Mouse (Mus musculus) frontal cortex, postnatal 14 days (tissue): ENCODE measurements at regions not wholly inside any gene's neighbourhood (a gene's known extent, or its start where the extent isn't known, plus 50 kb on each side); places are given as distances from the start of the nearest gene placed in this dataset.

Experiments
- DNase-seq, 2 experiments: peaks; one replicate each; pipeline ENCODE4 v3.0.0; 2022; ENCODE audit warnings: low spot score in 2 of 2

DNA sequence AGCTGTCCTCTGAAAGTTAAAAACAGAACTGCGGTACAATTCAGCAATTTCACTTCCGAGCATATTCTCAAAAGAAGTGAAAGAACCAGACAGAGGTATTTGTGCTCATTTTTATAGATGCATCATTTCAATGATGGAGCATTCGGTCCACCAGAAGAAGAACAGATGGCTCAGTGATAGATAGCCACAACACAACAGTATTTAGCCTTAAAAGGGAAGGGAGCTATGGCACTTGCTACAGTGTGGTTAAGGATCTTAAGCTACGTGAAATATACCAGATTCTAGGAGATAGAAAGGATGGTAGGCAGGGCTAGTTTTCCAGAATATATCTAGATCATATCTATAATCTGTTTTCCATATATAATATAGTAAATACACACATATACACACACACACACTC lies 77.5 kb upstream of the Gadd45a start:
- no peak for DNase-seq

DNA sequence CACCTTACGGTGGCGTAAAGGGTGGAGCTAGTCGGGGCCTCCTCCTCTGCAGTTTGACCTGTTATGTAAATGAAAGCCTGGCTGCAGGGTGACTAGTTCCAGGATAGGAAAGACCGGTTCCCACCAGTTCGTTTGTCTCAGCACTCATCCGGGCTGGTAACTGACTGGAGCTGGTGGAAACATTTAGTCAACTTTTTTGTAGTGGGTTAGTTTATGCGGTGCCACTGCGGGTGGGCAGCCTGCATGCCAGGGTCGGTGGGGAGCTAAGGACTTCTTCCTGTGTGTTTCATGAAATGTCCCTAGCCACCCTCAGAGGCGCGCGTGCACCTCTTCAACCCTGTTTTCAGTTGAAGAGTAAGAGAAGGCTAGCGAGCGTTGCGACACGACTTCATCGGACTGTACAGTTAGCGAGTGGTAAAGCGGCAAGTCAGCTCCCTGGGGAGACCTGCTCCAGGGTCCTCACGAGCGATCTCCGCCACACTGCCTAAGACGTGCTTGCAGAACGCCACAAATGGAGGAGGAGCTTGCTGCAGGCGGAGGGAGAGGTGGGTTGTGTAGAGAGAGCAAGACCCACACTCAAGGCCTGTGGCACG lies 76.5 kb upstream of the Gadd45a start:
- no peak for DNase-seq

DNA sequence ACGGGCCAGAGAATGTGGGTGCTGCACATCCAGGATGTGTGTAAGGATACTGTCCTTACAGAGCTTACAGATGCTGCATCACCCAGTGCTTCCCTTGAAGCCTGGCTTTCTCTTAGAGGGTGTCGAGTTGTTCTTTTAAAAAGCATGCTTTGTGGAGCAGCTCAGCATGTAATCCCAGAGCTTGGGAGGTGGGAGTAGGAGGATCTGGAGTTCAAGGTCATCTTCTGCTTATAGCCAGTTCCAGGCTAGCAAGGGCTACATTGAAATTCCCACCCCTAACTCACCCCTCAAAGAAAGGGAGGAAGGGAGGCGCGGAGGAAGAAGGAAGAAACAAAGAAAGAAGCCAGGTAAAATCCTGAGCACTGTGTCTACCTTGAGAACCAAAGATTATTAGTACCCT lies 76.0 kb upstream of the Gadd45a start:
- no peak for DNase-seq

DNA sequence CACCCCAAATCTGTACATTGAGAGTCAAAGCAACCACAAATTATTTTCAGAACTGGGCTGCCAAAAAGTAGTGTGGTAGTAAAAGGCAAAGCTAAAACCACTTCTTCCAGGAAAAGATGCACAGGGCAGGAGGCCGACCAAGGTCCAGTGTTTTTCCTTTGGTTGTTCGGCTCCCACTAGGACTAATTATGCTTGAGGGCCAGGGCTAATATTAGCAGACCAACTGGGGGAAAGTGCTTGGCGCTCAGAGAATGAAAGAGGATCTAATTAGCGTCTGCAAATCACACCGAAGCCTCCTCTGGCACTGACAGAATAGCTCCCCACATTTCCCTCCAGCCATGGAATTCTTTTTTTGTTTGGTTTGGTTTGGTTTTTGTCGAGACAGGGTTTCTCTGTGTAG lies 75.1 kb upstream of the Gadd45a start:
- no peak for DNase-seq

DNA sequence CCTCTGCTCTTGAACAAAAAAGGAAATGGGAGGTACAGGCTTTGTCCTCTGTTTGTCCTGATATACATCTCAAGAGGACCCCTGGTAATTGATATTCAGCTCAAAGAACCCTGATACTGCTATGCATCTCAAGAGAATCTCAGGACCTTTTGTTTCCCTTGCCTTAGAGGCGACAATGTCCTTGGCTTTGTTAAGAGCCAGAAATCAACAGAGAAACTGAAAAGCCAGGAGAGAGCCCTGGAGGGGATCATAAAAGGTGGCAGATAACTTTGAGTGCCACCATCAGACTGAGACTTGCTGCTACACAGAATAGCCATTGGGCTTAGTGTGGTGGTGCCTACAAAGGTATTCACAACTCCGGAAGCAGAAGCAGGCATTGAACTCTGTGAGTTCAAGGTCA lies 74.3 kb upstream of the Gadd45a start:
- DNase-seq: no peak

DNA sequence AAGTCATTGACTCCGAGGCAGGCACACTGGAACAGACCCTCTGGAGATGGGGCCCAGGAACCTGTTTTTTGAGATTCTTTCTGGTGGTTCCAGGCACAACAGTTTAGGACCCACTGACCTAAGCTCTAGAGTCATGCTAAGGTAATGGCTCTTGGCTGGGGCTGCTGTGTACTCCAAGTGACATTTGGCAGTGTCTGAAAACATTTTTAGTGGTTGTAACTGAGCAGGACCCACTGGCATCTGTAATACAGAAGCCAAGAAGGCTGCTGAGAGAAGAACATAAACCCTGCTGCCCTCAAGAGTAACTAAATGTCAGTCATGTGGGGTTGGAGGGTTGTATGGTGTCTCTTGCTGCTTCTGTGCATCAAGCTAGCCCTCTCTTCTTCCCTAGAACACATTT lies 73.1 kb upstream of the Gadd45a start:
- no peak for DNase-seq

DNA sequence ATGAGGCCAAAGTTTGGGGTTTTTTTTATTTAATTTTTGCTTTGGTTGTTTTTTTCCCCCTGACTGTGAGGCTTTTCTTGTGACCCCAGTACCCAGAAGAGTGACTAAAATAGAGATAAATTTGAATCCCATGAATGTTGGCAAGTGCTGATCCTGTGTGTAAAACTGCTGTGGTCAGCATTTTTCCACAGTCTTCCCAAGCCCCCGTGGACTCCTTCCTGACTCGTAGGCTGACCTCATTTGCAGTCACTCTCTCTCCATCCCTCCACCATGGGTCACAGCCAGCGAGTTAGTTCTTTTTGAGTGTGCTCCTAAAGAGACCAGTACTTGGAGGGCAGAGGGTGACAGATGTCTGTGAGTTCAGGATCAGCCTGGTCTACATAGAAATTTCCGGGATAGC lies 72.5 kb upstream of the Gadd45a start:
- DNase-seq: no peak

DNA sequence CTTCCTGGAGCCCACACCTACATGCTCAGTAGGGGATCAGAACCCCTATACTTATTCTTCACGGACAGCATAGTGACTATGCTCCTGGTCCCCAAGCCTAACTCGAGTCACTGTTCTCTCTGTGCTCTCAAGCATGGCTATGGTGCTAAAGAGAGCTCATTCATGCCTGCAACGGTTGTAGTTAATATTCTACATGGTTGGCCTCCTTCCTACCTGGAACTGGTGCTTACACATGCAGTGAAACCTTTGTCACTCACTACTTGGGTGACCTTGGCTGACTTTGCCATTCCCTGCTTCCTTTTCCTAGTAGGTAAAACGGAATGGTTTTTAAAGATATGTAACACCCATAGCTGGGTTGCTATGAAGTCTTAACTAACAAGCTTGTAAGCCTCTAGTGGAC lies 70.3 kb upstream of the Gadd45a start:
- no peak for DNase-seq

DNA sequence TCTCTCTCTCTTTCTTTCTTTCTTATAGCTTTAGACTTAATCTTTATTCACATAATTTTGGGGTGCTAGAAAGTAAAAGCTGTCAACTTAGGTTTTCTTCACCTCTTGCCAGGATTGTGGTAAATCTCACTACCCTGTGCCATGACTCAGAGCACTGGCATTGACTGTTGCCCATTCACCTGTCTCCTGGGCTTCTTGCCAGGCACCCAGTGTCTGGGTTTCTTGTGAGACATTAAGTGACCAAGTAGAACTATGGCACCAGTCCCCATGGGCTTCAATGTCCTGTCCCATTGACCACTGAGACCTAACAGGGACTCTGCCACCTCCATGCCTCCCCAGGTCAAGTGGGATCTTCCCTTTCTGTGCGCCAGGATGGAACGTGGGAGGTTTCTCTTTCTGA lies 69.2 kb upstream of the Gadd45a start:
- no peak for DNase-seq

DNA sequence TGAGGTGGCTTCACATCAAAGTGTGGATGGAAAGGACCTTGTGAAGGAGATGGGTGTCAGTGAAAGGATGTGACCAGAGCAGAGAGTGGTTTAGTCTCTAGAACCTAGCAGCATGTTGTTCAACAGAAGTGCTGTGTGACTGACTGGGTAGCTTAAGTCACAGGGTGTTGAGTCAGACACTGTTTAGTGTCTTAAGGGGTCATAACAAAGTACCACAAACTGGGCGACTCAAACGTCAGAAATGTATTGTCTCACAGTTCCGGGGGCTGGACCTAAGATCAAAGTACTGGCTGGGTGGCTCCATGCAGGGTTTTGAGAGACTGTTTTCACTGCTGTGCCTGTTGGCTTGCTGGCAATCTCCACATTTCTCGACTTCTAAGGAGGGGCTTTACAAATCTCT lies 68.1 kb upstream of the Gadd45a start:
- no peak for DNase-seq

DNA sequence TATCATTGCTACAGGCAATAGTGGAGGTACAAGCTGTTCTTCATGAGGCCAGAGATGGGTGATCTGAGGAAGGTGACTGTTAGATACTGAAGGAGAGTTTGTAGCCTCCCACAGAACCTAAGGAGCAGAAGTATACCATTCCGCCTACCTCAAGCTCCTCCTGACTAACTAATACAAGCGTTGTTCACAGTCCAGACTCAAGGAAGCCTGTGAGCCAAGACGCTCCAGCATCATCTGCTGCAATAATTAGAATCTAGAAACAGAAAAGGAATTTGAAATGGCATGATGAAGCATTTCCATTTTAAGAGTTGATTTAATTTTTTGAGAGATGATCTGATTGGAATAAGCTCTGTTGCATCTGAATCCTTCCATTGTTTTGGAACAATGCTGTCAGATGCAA lies 66.9 kb upstream of the Gadd45a start:
- DNase-seq: no peak

DNA sequence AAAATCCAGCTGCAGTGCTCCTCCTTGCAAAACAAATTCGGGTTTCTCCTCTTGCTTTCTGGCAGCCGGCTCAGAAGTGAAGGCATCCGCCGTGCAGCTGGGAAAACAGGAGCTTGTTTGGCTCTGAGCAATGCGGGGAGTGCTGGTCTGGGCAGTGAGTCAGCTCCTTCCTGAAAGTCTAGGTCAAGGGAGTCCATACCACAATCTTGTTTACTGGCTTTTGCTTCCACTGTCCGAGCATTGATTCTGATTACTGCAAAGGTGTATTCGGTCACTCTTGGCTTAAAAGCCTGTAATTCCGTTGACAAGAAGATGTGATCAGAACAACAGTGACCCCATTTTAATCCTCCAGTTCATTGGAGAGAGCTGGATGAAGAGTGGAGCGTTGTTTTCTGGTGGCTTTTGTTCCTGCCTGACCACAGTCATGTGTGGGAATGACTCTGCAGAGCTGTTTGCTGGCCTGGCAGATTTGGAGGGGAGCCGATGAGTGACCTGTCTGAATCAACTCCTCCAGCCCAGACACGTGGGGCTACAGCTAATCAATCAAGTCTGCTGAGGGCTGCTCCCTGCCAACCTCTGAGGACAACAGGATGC lies 65.4 kb upstream of the Gadd45a start:
- DNase-seq: peak; percentile 18 to 21

DNA sequence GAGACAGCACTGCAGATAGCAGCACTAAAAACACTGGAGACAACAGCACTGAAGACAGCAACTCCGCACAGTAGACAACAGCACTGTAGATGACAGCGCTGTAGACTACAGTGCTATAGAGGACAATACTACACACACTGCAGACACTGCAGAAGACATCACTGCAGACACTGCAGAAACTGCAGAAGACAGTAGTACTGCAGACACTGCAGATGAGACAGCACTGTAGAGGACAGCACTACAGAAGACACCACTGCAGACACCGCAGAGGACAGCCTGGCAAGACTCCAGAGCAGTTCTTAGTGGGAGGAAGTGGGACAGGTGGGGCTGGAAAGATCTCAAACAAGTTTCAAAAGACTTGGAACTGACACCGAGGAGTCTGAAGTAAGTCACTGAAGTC lies 64.8 kb upstream of the Gadd45a start:
- DNase-seq: no peak

DNA sequence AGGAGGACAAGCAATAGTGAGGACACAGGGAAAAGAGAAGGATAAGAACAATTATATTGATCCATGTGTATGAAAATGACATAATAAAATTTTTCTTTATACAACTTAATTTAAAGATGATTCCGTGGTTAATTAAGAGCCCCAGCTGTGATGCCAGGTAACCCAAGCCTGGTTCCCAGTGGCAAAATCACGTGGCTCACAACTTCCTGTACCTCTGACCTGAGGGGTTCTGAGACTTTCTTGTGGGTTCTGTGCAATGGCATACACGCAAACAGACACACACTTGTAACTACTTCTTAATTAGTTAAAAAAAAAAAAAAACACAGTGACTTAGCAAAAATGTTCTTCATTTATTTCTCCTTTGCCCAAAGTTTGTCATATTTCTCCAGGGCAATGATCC lies 57.2 kb upstream of the Gadd45a start:
- no peak for DNase-seq

DNA sequence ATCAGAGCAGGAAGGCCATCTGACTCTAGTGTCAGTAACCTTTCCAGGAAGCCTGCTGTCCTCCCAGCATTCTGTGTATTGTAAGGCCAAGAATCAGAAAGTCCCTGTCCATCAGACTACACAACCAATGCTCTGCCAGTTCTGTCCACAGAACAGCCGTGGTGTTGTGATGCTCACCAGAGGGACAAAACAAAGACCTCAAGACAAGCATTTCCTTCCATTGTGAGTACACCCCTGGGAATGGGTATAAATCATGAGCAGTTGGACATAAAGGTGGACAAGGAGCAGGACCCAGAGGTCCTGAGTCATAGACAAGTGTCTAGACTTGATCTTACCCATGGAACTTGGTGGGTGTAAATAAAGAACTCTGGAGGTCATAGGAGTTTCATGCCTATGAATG lies 55.9 kb upstream of the Gadd45a start:
- no peak for DNase-seq

DNA sequence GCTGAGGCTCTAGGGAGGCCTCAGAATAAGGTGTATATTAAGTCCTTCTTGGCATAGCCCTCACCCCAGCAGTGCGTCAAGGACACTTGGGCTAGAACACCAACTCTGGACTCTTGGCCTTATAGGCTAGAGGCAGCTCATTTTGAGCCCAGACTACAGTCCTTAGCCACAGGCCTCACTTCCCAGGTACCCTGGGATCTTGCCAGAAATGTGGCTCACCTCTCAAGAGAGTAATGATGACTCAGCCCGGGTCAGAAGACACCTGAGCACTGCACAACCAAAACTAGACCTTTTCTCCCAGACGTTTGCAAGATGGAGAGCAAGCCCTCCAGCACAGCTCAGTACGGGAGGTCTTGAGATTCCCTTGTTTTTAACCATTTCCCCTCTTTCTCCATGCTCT lies 52.9 kb upstream of the Gadd45a start:
- DNase-seq: no peak

DNA sequence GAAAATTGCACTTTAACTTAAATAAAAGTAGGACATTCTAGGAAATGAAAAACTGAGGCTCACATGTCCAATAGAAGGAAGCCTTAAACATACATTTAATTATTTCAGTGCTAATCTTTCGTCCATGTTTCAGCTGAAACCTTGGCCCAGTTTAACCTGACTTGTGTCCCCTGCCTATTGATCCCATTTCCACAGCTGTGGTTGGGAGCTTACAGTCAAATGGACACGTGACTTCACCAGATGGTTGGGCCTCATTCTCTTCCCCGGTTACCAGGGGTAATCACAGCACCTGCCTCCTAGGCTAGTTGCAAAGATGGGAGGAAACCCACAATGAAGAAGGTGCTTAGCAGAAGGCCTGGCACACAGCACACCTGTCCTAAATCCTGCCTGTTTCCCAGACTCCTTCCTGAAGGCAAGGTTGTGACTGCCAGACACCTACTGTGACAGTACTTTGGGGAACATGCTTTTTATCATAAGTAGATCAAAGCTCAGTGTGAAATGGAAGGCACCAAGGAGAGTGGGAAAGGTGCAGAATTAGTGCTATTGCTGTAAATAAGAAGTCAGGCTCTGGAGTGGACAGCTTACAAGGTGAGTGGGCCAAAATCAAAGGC lies 52.4 kb upstream of the Gadd45a start:
- no peak for DNase-seq

DNA sequence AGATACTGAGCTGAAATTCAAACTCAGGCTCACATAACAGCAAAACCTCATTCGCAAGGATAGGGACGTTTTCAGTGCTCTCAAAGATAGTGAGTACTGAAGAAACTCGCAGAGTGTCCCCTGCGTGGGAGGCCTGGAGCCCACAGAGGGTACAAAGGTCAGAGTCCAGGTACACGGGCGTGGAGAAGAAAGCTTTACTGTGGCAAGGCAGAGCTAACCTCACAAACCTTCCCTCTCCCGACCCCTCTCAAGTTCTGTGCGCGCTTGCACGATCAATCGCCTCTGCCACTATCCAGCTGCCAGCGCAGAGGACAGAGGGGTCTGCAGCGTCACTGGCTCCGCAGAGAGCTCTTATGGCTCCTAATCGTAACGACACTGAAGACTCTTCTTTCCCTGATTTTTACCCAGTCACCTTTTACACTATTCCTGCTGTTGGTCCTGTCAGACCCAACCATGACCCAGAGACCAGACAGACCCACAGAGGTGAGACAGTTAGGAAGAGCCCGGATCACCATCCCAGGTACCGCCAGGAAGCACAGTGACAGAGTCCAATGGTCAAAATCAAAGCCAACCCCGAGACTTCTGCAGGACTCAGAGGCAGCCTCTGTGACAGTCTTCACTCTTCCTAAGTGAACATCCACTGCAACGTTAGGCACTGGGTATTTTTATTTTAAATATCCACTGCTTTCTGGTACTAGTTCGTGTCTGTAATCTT lies 51.6 kb upstream of the Gadd45a start:
- DNase-seq: no peak

DNA sequence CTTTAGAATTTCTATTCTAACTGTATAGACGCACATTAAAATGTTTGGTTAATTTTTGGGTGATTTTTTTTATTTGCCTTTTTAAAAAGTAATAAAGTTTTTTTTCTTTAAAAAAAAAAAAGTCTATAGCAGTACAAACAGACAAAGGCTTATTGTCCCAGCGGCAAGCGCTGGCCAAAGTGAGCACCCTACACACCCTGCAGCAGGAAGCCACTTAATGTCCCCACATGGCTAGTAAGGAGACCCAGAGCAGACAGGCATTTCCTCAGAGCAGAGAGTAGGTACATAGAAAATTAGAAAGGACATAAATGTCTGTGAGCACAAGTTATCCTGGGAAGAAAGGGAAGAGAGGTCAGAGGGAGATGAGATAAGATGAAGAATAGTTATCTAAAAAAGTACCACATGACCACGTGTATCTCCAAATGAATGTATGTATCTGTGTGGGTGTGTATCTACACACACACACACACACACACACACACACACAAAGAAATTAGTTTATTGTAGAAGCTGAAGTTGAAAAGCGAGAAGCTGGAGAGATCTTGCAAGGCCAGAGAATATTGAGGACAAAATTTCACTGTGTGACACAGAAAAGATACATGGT lies 50.7 kb upstream of the Gadd45a start:
- no peak for DNase-seq

DNA sequence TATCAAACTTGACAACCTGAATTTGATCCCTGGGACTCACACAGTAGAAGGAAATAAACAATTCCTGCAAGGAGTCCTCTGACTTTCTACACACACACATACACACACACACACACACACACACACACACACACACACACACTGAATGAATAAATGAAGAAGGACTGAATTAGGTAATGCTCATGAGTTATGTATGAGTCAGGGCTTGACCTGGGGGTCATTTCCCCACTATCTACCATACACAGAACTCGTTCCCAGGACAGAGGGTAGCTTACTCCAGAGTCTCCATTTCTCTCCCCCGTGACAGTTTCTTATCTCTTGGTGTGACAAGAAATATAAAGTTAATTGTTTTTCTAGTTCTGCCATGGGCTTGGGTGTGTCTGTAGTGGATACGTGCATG lies 50.1 kb upstream of the Gadd45a start:
- DNase-seq: no peak
